Mouse (Mus musculus) G1E (cell line): ENCODE measurements around the gene Aqp3. TPM values are rescaled to one million over a fixed set of nuclear protein-coding genes. Genes with fewer than 3 reads are reported as not detected.

ENCODE experiments used
- ATAC-seq: 2 replicates; pipeline ENCODE4 v1.8.0; 2016; ENCODE audit warnings: mild to moderate bottlenecking; ENCODE audit not compliant: insufficient number of reproducible peaks, poor library complexity, low FRiP score, severe bottlenecking; ENCODE audit errors: extremely low read depth
- DNase-seq: peaks from one replicate; pipeline ENCODE4 v3.0.0; 2012; ENCODE audit warnings: low spot score
- H3K27me3 ChIP-seq: 2 replicates; pipeline ENCODE4 v1.6.1; 2012; ENCODE audit warnings: mild to moderate bottlenecking, low read length, inconsistent platforms; ENCODE audit not compliant: insufficient read depth
- H3K36me3 ChIP-seq: replicated peaks from 2 replicates; pipeline ENCODE3; 2012; ENCODE audit warnings: mild to moderate bottlenecking, inconsistent platforms
- H3K4me1 ChIP-seq: 2 replicates; pipeline ENCODE4 v1.6.1; 2012; ENCODE audit warnings: low read depth, low read length, inconsistent platforms, mixed read lengths; ENCODE audit not compliant: insufficient read depth
- H3K4me3 ChIP-seq: 2 replicates; pipeline ENCODE4 v1.5.1; 2012; ENCODE audit warnings: low read depth, mild to moderate bottlenecking, inconsistent platforms, low read length, moderate library complexity, mixed read lengths
- H3K9me3 ChIP-seq: replicated peaks from 2 replicates; pipeline ENCODE4 v1.6.1; 2012; ENCODE audit warnings: inconsistent platforms
- CTCF ChIP-seq: IDR thresholded peaks from 2 replicates; pipeline ENCODE4 v1.5.1; 2012; ENCODE audit warnings: low read depth, low read length, inconsistent platforms, mixed read lengths
- GATA1 ChIP-seq: IDR thresholded peaks from 2 replicates; pipeline ENCODE4 v1.6.1; 2012; ENCODE audit warnings: borderline replicate concordance, low read length, inconsistent platforms, mixed read lengths
- GATA2 ChIP-seq: IDR thresholded peaks from 2 replicates; pipeline ENCODE4 v1.6.1; 2012; ENCODE audit warnings: low read depth, low read length, inconsistent platforms, borderline replicate concordance
- POLR2AphosphoS5 ChIP-seq: IDR thresholded peaks from 2 replicates; pipeline ENCODE4 v1.6.1; 2012; ENCODE audit warnings: low read depth, low read length, inconsistent platforms; ENCODE audit not compliant: insufficient replicate concordance
- TAL1 ChIP-seq: conservative IDR thresholded peaks from 2 replicates; pipeline ENCODE4 v1.6.1; 2012; ENCODE audit warnings: low read depth, low read length, inconsistent platforms, mixed read lengths
- polyA plus RNA-seq: library from polyadenylated mRNA; stranded (reverse); fragments of >175 nt; gene quantifications from 2 replicates; pipeline ENCODE4 v1.2.3, GENCODE M21; 2012
- total RNA-seq, 2 experiments: library from RNA; stranded (forward) in 1 of 2; stranded (reverse) in 1 of 2; fragments of 200-1000 nt in 1 of 2; fragments of >200 nt in 1 of 2; fragmentation: Nextera tagmentation in 1 of 2; gene quantifications; 2 replicates each; pipeline ENCODE4 v1.2.3; 2014 to 2017

The Aqp3 gene
- total and polyA plus RNA-seq, 3 experiments: 0.98 to 1.9 TPM; not detected in 1

GRCm38 (mm10) chr4:41134935-41135710 lies 37.1 kb upstream of the Aqp3 start:
- ATAC-seq (peak; percentile 74), DNase-seq (peak; percentile 80)
- Histone ChIP-seq H3K9me3 (no peaks in the 10 kb centered on the region), H3K4me3 (peak overlapping the region; percentile 85), H3K4me1 (peaks cover 48% of the 10 kb centered on the region), H3K27me3 (no peaks in the 10 kb centered on the region), H3K36me3 (peaks cover 12% of the 10 kb centered on the region)
- TF ChIP-seq GATA1: no peak
- no peak for TF ChIP-seq GATA2
- no peak for TF ChIP-seq POLR2AphosphoS5
- TF ChIP-seq TAL1: no peak

- peaks cover 54% of the 10 kb centered on the region for H3K4me1 ChIP-seq
These were observed 35.7 kb upstream of the Aqp3 start for GRCm38 (mm10) chr4:41133529-41134291.

GRCm38 (mm10) chr4:41132471-41132870 lies 34.5 kb upstream of the Aqp3 start:
- Histone ChIP-seq H3K4me1 (peaks cover 53% of the 10 kb centered on the region), H3K36me3 (no peaks in the 10 kb centered on the region), H3K4me3 (no peak overlapping the region), H3K27me3 (no peaks in the 10 kb centered on the region), H3K9me3 (no peaks in the 10 kb centered on the region)
- DNase-seq: no peak
- TF ChIP-seq GATA2 (no peak), GATA1 (no peak), CTCF (no peak), TAL1 (no peak), POLR2AphosphoS5 (no peak)
- no peak for ATAC-seq

More at GRCm38 (mm10) chr4:41133529-41134291, 35.7 kb upstream of the Aqp3 start:
- H3K27me3 ChIP-seq: no peaks in the 10 kb centered on the region
- no peak for ATAC-seq
- no peak overlapping the region for H3K4me3 ChIP-seq
- peaks cover 4% of the 10 kb centered on the region for H3K36me3 ChIP-seq
- no peak for DNase-seq
- TF ChIP-seq POLR2AphosphoS5: no peak
- TF ChIP-seq TAL1: peak; percentile 43
- no peaks in the 10 kb centered on the region for H3K9me3 ChIP-seq

GRCm38 (mm10) chr4:41129836-41130235 lies 31.9 kb upstream of the Aqp3 start:
- ATAC-seq: no peak; the same call in 1 of the 2 replicates
- DNase-seq: no peak
- H3K27me3 ChIP-seq: no peaks in the 10 kb centered on the region
- H3K4me1 ChIP-seq: peaks cover 39% of the 10 kb centered on the region
- H3K4me3 ChIP-seq: no peak overlapping the region
- no peaks in the 10 kb centered on the region for H3K9me3 ChIP-seq
- peak; percentile 47 for TF ChIP-seq TAL1
- TF ChIP-seq CTCF: no peak
- no peak for TF ChIP-seq GATA2
- no peak for TF ChIP-seq POLR2AphosphoS5
- H3K36me3 ChIP-seq: no peaks in the 10 kb centered on the region

- Histone ChIP-seq H3K27me3 (no peaks in the 10 kb centered on the region), H3K36me3 (no peaks in the 10 kb centered on the region), H3K9me3 (no peaks in the 10 kb centered on the region), H3K4me1 (peaks cover 34% of the 10 kb centered on the region), H3K4me3 (no peak overlapping the region)
- TF ChIP-seq GATA2 (no peak), GATA1 (no peak), CTCF (peak; percentile 62)
- DNase-seq (no peak), ATAC-seq (peak; percentile 60; the same call in 1 of the 2 replicates)
These were observed 31.4 kb upstream of the Aqp3 start for GRCm38 (mm10) chr4:41129406-41129805.

GRCm38 (mm10) chr4:41124180-41124951 lies 26.4 kb upstream of the Aqp3 start, which contains the start of gene Nol6:
Gene Nol6, minus strand, starts transcription at chr4:41124455.
- Histone ChIP-seq H3K4me1 (peaks cover 10% of the 10 kb centered on the region), H3K9me3 (no peaks in the 10 kb centered on the region), H3K36me3 (peaks cover 41% of the 10 kb centered on the region), H3K27me3 (no peaks in the 10 kb centered on the region), H3K4me3 (peak within 1 kb of the TSS; percentile 75)
- peak; percentile 98 for DNase-seq
- TF ChIP-seq POLR2AphosphoS5 (no peak), GATA2 (no peak), GATA1 (no peak), TAL1 (no peak), CTCF (no peak)
- peak; percentile 99 for ATAC-seq
